Mouse (Mus musculus) limb, embryonic 10.5 days (tissue): ENCODE measurements around the gene Parp3. TPM values are rescaled to one million over a fixed set of nuclear protein-coding genes. Genes with fewer than 3 reads are reported as not detected.

Experiments used
- DNase-seq: peaks from one replicate; pipeline ENCODE4 v3.0.0-alpha.2; 2017; ENCODE audit warnings: low spot score
- H3K27ac ChIP-seq: fragments of 300-500 bp; sonication (generic); 2 replicates; pipeline ENCODE4 v1.5.1; 2016; ENCODE audit warnings: mild to moderate bottlenecking
- H3K27me3 ChIP-seq: fragments of 300-500 bp; sonication (generic); 2 replicates; pipeline ENCODE4 v1.6.1; 2016; ENCODE audit warnings: low read depth, mild to moderate bottlenecking; ENCODE audit not compliant: poor library complexity, severe bottlenecking
- H3K36me3 ChIP-seq: fragments of 300-500 bp; sonication (generic); 2 replicates; pipeline ENCODE4 v1.6.1; 2016; ENCODE audit warnings: mild to moderate bottlenecking, moderate library complexity
- H3K4me1 ChIP-seq: fragments of 300-500 bp; sonication (generic); 2 replicates; pipeline ENCODE4 v1.6.1; 2016
- H3K4me3 ChIP-seq: fragments of 300-500 bp; sonication (generic); 2 replicates; pipeline ENCODE4 v1.5.1; 2016; ENCODE audit warnings: mild to moderate bottlenecking, moderate library complexity
- H3K9me3 ChIP-seq: fragments of 300-500 bp; sonication (generic); replicated peaks from 2 replicates; pipeline ENCODE4 v1.6.1; 2016; ENCODE audit warnings: mild to moderate bottlenecking
- WGBS: fragments of 180-500 bp; shearing (Covaris S2); methylation state at CpG from one replicate; pipeline ENCODE4 v1.1.7; 2016; 5-methylcytosine and 5-hydroxymethylcytosine counted together
- polyA plus RNA-seq: library from polyadenylated mRNA; unstranded; fragments of >200 nt; fragmentation: Nextera tagmentation; extraction: Ambion mirVana; gene quantifications from 2 replicates; pipeline ENCODE4 v1.2.1, GENCODE M21; 2016

The Parp3 gene
- polyA plus RNA-seq, 1 experiment from 2014 or later, result 2.3 TPM

- Histone ChIP-seq H3K9me3 (no peaks in the 10 kb centered on the region), H3K36me3 (peaks cover 82% of the 10 kb centered on the region), H3K4me3 (no peak overlapping the region; the same call in 1 of the 2 replicates), H3K4me1 (peaks cover 71% of the 10 kb centered on the region), H3K27me3 (peaks cover 25% of the 10 kb centered on the region), H3K27ac (no peak overlapping the region)
- 95% methylated on average over 12 of the region's 12 CpGs for WGBS
- DNase-seq, result no peak
Observed at GRCm38 (mm10) chr9:106462430-106462800, 14.3 kb downstream of the Parp3 start.

- no peak overlapping the region for H3K27ac ChIP-seq
- peaks cover 25% of the 10 kb centered on the region for H3K27me3 ChIP-seq
- WGBS, result 90% methylated on average over 16 of the region's 16 CpGs
- peaks cover 88% of the 10 kb centered on the region for H3K36me3 ChIP-seq
- peaks cover 77% of the 10 kb centered on the region for H3K4me1 ChIP-seq
- no peaks in the 10 kb centered on the region for H3K9me3 ChIP-seq
- H3K4me3 ChIP-seq, result no peak overlapping the region; the same call in 1 of the 2 replicates
- DNase-seq, result no peak
Observed at GRCm38 (mm10) chr9:106461641-106462429, 14.9 kb downstream of the Parp3 start.

- 93% methylated on average over 9 of the region's 9 CpGs for WGBS
- H3K9me3 ChIP-seq, result no peaks in the 10 kb centered on the region
- DNase-seq, result no peak
- H3K4me1 ChIP-seq, result peaks cover 84% of the 10 kb centered on the region
- H3K36me3 ChIP-seq, result peaks cover 96% of the 10 kb centered on the region
- H3K27ac ChIP-seq, result 0 out of 2 replicates have a peak overlapping the region, but pooled peaks have one; percentile 1
- peaks cover 23% of the 10 kb centered on the region for H3K27me3 ChIP-seq
- no peak overlapping the region for H3K4me3 ChIP-seq
Observed at GRCm38 (mm10) chr9:106461026-106461415, 15.7 kb downstream of the Parp3 start.

- Histone ChIP-seq H3K27ac (peak overlapping the region; percentile 1; the same call in 1 of the 2 replicates), H3K9me3 (no peaks in the 10 kb centered on the region), H3K4me1 (peaks cover 84% of the 10 kb centered on the region), H3K4me3 (no peak overlapping the region), H3K27me3 (peaks cover 18% of the 10 kb centered on the region), H3K36me3 (peaks cover 95% of the 10 kb centered on the region)
- 80% methylated on average over 18 of the region's 18 CpGs for WGBS
- no peak for DNase-seq
Observed at GRCm38 (mm10) chr9:106460401-106461025, 16.2 kb downstream of the Parp3 start.

- H3K27ac ChIP-seq, result no peak overlapping the region; the same call in 1 of the 2 replicates
Observed at GRCm38 (mm10) chr9:106459946-106460345, 16.8 kb downstream of the Parp3 start.

GRCm38 (mm10) chr9:106457920-106458319, 18.8 kb downstream of the Parp3 start:
- Histone ChIP-seq H3K27ac (peak overlapping the region; percentile 94; the same call in 1 of the 2 replicates), H3K4me1 (peaks cover 79% of the 10 kb centered on the region), H3K4me3 (peak overlapping the region; percentile 8; the same call in 1 of the 2 replicates), H3K27me3 (peaks cover under 1% of the 10 kb centered on the region; the same call in 1 of the 2 replicates), H3K9me3 (no peaks in the 10 kb centered on the region), H3K36me3 (peaks cover 71% of the 10 kb centered on the region)
- DNase-seq, result no peak
- WGBS, result 75% methylated on average over 5 of the region's 5 CpGs

More at GRCm38 (mm10) chr9:106459946-106460345, 16.8 kb downstream of the Parp3 start:
- Histone ChIP-seq H3K36me3 (peaks cover 92% of the 10 kb centered on the region), H3K9me3 (no peaks in the 10 kb centered on the region), H3K27me3 (peaks cover 13% of the 10 kb centered on the region), H3K4me3 (no peak overlapping the region), H3K4me1 (peaks cover 84% of the 10 kb centered on the region)
- DNase-seq, result no peak
- 85% methylated on average over 15 of the region's 15 CpGs for whole genome bisulfite sequencing

- WGBS, result 40% methylated on average over 9 of the region's 9 CpGs
- H3K4me3 ChIP-seq, result peak overlapping the region; percentile 90
- no peak for DNase-seq
- H3K27me3 ChIP-seq, result no peaks in the 10 kb centered on the region
- H3K27ac ChIP-seq, result peak overlapping the region; percentile 94
- H3K4me1 ChIP-seq, result peaks cover 86% of the 10 kb centered on the region
- H3K36me3 ChIP-seq, result peaks cover 64% of the 10 kb centered on the region
- no peaks in the 10 kb centered on the region for H3K9me3 ChIP-seq
Observed at GRCm38 (mm10) chr9:106457163-106457559, 19.6 kb downstream of the Parp3 start.

GRCm38 (mm10) chr9:106456325-106457162, 20.2 kb downstream of the Parp3 start:
- Histone ChIP-seq H3K4me3 (peak overlapping the region; percentile 90), H3K27me3 (no peaks in the 10 kb centered on the region), H3K9me3 (no peaks in the 10 kb centered on the region), H3K27ac (peak overlapping the region; percentile 94), H3K4me1 (peaks cover 90% of the 10 kb centered on the region), H3K36me3 (peaks cover 58% of the 10 kb centered on the region)
- WGBS, result 37% methylated on average over 15 of the region's 15 CpGs
- DNase-seq, result peak; percentile 63

- Histone ChIP-seq H3K4me1 (peaks cover 93% of the 10 kb centered on the region), H3K9me3 (no peaks in the 10 kb centered on the region), H3K27ac (peak overlapping the region; percentile 94), H3K27me3 (no peaks in the 10 kb centered on the region), H3K4me3 (peak overlapping the region; percentile 90), H3K36me3 (peaks cover 43% of the 10 kb centered on the region)
- peak; percentile 72 for DNase-seq
- under 1% methylated on average over 17 of the region's 17 CpGs for WGBS
Observed at GRCm38 (mm10) chr9:106454888-106455681, 21.7 kb downstream of the Parp3 start.

- peak overlapping the region; percentile 90 for H3K4me3 ChIP-seq
- peaks cover 37% of the 10 kb centered on the region for H3K36me3 ChIP-seq
- peak overlapping the region; percentile 94 for H3K27ac ChIP-seq
- peaks cover 93% of the 10 kb centered on the region for H3K4me1 ChIP-seq
- 0% methylated on average over 18 of the region's 20 CpGs for WGBS
- H3K27me3 ChIP-seq, result no peaks in the 10 kb centered on the region
- DNase-seq, result peak; percentile 67
- H3K9me3 ChIP-seq, result no peaks in the 10 kb centered on the region
Observed at GRCm38 (mm10) chr9:106454071-106454761, 22.5 kb downstream of the Parp3 start.

GRCm38 (mm10) chr9:106453271-106454070, 23.3 kb downstream of the Parp3 start, which contains the start of gene Pcbp4:
Gene Pcbp4 (plus strand): TSS chr9:106453291.
- no peaks in the 10 kb centered on the region for H3K27me3 ChIP-seq
- 1% methylated on average over 69 of the region's 74 CpGs for WGBS
- peak within 1 kb of the TSS; percentile 90 for H3K4me3 ChIP-seq
- H3K36me3 ChIP-seq, result peaks cover 30% of the 10 kb centered on the region
- peak within 1 kb of the TSS; percentile 94 for H3K27ac ChIP-seq
- H3K4me1 ChIP-seq, result peaks cover 93% of the 10 kb centered on the region
- H3K9me3 ChIP-seq, result no peaks in the 10 kb centered on the region
- peak; percentile 92 for DNase-seq
